Mouse (Mus musculus): Measurements from ENCODE around the gene C2cd5.

C2cd5 gene

GRCm38 (mm10) chr6:143070736-143071135 lies 29.2 kb downstream of the C2cd5 start:
- no peak for DNase-seq

DNA sequence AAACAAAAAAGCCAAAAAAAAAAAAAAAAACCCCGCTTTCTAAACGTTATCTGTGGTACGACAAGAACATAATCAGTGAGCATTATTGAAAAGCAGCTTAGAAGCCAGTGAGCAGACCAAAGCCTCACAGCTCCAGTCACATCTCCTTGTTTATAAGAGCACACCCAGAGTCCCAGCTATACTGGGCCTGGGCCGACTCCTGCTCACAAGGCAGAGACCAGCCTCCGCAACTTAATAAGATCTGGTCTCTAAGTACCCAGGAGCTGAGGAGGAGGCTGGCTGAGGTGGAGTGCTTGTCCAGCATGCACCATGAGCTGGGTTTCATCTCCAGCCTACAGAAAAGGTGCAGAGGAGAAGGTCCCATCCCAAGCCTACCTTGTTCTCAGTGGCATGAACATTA lies 29.9 kb downstream of the C2cd5 start:
- no peak for DNase-seq

- DNase-seq: no peak
Measured at GRCm38 (mm10) chr6:143069606-143070005, 30.3 kb downstream of the C2cd5 start.

DNA sequence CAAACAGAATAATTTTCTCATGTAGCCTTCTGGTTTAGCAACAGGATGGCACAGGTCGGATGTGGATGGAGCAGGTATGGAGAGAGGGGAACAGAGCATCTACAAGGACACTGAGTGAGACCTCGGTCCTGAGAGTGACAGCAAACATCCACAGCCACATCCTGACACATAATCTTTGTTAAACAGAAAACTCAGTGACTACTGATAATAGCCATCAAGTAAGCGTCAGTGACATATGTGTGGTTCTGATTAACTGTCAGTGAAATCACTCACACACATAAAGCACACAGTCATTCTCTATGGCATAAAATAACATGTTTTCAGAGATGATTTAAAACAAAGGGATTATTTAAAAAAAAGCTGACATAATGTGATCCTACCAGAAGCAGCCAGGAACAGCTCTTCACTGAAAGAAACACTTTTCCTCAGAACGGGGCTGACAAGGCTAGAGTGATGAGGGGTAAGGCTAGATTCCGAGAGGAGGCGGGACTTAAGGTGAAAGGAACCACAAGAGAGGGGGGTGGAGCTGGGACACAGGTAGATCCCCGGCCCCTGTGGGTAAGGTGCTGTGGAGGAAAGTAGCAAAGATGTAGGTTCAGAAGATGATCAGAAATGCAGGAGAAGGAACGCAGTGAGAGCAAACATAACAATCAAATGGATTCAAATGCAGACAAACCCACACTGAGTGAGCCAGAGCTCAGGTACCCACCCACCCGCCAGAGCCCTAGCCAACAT lies 31.6 kb downstream of the C2cd5 start:
- no peak for DNase-seq

DNA sequence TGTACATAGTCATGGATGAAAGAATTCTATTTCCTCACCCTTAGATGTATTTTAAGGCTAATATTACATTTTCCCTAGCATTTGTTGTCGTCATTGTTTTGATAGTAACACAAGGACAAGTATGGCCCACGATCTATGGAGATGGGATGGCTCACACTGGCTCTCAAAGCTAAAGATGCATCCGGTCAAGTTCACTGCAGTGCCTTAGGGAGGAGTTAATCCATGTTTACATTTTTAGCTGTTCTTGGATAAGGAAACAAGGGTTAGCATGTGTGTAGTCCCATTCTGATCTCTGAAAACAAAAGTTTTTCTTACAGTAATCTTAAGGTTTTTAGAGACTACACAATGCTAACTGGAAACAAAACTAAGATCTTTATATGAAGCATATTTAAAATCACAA lies 32.3 kb downstream of the C2cd5 start:
- no peak for DNase-seq

DNA sequence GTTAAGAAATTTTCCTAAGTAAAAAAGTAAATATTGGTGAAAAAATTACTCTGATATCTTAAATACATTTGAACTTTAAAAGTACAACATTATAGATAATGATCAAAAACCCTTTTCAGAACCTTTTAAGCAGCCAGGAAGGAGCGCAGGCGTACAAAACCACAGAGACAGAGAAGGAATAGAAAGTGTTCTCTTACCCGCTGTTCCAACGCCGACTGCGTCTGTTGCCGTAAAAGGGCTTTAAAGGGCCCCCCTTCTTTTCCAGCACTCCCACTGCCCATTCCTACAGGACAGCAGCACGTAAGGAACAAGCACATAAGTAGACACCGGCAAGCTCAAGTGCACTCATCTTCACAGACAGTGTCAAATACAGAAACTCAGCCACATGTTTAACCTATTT lies 33.1 kb downstream of the C2cd5 start:
- no peak for DNase-seq

DNA sequence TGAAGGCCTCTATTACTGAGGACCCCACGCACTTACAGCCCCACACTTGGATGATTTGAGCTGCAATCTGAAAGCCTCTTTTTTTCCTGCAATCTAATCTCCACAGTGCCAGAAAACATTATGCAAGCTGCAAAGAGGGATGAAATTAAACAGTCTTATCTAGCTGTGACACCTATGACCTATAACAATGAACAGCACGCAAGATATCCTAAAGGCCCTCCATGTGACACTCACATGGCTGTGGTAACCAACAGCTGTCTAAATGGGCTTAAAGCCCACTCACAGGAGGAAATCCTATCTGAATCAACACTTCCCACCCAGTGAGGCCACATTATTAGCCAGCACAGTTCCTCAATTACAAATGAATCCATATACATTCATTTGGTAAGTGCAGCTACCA lies 35.9 kb downstream of the C2cd5 start:
- DNase-seq: no peak

DNA sequence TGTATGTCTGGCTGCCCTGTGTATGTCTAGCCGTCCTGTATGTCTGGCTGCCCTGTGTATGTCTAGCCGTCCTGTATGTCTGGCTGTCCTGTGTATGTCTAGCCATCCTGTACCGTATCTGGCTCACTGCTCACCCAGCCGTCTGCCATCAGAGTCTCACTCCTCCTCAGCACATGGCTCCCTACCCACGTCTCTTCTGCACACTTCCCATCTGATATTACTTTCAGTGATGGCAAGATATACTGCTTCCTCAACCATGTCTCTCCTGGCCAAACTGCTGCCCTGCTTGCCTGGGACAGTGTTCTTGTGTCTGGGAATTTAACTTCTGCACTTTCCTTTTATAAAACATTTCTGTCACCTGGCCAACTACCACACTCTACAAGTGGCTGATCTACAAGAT lies 42.3 kb downstream of the C2cd5 start:
- DNase-seq: no peak

GRCm38 (mm10) chr6:143051566-143051965 lies 48.4 kb downstream of the C2cd5 start:
- DNase-seq: no peak

DNA sequence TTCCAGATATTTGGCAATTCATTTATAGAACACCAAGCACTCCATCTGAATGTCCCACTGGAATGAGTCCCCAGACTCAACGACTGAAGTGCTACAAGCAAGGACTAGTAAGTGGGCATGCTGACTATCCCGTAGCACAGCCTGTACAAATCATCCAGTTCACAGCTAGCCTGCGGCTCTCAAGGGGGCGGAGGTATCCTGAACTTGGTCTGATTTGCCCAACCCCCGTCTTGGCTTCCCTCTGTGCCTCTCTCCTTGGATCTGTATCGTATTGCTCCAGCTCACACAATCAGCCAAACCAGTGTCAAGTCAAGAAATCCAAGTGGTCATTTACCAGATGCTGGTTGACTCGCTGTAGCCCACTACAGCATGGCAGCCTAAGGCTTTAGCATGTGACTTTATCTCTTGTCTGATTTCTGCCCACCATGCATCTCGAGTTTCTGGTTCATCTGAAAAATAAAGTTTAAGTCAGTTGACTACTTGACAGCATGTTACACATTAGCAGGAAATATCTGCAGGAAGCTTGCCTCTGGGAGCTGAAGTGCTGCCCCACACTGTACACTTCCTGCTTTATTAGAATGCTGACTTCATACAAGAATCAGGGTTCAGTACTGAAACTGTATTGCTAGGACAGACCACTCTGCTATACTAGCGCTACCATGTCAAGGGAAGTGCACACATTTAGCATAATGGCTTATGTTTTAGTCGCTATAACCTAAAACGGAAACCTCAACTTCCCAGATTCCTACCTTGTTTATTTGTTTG lies 50.0 kb downstream of the C2cd5 start:
- no peak for DNase-seq

DNA sequence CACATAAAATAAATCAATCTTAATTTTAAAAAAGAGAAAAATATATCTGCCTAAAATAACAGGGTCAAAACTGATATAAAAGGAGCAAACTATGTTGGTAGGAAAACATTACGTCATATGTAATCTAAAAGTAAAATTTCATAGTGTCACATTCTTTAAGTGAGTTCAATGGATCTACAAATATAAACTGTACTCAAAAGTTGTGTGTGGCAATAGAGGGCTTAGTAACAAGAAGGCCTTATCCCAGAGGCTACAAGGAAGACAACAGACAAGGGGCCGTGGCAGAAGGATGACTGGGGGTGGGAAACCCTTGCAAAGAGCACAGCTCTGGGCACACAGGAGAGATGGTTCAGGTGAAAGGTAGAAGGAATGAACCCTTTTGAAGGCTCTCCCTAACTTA lies 50.8 kb downstream of the C2cd5 start:
- no peak for DNase-seq

DNA sequence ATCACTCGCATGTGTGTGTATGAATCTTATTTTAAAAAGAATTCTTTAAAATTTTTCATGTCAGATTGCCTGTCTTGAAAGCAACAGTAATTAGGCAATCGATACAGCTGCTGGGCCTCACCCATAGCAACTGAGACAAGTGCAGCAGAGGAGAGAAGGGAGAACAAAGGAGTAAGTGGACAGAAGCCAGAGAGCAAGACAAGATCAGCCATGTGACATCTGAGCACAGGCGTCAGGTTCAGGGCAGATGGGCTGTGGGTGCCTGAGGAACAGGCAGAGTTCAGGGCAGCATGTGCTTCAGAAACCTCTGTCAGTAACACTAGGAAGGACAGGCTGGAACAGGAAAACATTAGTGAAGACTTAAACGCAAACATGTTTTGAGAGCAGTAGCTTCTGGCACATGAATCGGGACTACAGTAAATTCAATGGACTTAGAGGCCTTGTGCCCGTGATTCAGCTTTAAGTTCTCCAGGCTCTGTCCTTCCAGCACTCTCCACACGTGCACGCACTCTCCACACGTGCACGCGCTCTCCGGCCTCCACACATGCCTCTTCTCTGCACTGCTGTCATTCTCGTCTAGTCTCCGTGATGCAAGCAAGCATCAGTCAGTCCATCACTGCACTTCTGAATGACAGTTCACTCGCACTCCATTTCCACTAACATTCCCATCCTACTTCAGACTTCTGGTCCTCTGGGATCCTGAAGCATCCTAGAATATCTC lies 52.2 kb downstream of the C2cd5 start:
- DNase-seq: no peak

GRCm38 (mm10) chr6:143041578-143041977 lies 58.4 kb downstream of the C2cd5 start:
- DNase-seq: no peak

- DNase-seq: no peak
Measured at GRCm38 (mm10) chr6:143035261-143035660, 64.7 kb downstream of the C2cd5 start.

- DNase-seq: no peak
Measured at GRCm38 (mm10) chr6:143034503-143034902, 65.4 kb downstream of the C2cd5 start.

DNA sequence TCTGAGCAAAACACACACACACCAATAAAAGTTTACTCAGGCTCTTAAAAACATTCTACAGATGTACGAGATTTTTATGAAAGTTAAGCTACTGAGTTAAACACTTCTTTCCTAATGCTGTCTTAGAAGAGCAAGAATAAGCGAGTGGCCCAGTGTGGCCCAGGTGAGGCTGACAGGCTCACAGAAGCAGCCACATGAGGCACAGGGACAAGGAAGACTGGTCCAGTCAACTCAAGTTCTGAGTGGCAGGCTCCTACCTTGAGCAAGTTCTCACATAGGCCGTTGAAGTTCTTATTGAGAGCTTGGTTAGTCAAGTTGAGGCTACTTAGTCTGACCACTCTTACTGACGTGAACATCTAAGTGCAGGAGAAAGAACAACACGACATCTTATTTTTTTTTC lies 69.4 kb downstream of the C2cd5 start:
- no peak for DNase-seq

DNA sequence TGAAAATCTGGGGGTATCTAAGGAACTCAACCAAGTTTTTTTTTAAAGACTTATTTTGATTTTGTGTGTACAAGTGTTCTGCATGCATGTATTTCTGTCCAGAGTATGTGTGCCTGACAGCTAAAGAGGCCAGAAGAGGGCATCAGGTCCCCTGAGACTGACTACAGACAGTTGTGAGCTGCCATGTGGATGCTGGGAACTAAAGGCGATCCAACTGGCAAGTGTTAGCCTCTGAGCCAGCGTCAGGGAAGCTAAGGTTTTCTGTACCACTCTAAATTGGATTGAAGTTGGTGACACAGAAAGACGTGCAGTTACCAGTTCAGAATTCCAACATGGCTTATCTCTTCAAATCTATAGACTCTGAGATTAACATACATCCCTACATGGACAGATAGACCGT lies 72.0 kb downstream of the C2cd5 start:
- no peak for DNase-seq

- DNase-seq: no peak
Measured at GRCm38 (mm10) chr6:143027402-143027801, 72.5 kb downstream of the C2cd5 start.

- no peak for DNase-seq
Measured at GRCm38 (mm10) chr6:143023691-143024090, 76.2 kb downstream of the C2cd5 start.

GRCm38 (mm10) chr6:143021756-143022155 lies 78.2 kb downstream of the C2cd5 start:
- no peak for DNase-seq

DNA sequence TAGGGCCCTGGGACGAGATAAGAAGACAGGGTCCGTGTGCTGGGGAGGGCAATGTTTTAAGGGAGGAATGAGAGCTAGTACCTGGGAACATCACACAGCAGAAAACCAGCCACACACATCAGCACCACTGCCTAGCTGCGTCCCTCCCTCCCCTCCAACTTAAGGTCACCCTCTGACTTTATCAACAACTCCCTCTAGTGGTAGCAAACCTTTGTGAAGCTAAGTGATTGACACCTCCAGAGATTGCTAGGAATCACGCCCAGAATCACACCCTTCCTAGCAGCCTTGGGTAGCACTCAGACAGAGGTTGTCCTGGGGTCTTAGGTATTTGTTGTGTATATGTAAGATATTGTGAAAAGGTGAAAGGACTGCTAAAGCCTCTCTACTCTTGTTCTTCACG lies 79.3 kb downstream of the C2cd5 start:
- no peak for DNase-seq

DNA sequence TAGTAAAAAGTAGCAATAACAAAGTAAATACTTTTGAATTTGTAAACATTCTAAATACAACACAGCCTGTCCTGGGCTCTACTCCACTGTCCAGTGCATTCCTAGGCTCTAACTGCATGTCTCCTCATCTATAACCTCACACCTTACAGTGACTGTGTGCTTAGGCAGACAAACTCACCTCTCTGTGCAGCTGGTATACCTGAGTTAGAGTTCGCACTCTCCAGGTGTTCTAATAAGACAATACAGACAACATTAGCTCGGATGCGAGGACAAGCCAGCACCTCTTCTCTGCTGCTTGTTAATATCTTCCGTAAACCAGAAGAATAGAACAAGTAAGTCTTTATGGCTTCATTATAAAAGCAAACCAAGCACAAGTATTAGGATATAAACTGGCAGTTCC lies 79.8 kb downstream of the C2cd5 start:
- no peak for DNase-seq

GRCm38 (mm10) chr6:143012513-143013215 lies 87.3 kb downstream of the C2cd5 start:
- no peak for DNase-seq
